Mouse (Mus musculus): Measurements from ENCODE around the gene Cfap97d2.

DNA sequence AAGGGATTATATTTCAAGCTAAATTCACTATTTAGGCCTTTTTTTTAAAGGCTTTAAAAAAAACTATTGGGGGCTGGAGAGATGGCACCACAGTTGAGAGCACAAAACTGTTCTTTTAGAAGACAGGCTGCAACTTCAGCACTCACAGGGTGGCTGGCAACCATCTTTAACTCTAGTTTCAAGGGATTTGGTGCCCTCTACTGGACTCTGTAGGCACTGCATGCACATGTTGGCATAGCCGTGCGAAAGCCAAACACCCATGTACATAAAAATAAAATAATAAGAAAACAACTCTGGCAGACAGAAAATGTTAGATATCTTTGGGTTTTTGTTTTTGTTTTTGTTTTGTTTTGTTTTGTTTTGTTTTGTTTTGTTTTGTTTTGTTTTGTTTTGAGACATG, 48.0 kb downstream of the Cfap97d2 start:
- TF ChIP-seq CTCF (IDR thresholded peaks at IDR 0.05; ENCODE audit: low read depth), result peak; percentile 83
- no peak for TF ChIP-seq EP300 (IDR thresholded peaks at IDR 0.05; ENCODE audit: low read depth)

Measured in heart, postnatal 0 days (tissue).